Mouse (Mus musculus) cerebellum, adult 2 months (tissue): ENCODE data around the gene Gm10134.

Experiments
- CTCF ChIP-seq: fragments of 200-500 bp; IDR thresholded peaks from 2 replicates; pipeline ENCODE4 v1.5.1; 2011; ENCODE audit warnings: low read depth, mild to moderate bottlenecking, control low read depth, low read length, moderate library complexity, borderline replicate concordance; ENCODE audit not compliant: insufficient read depth
- POLR2A ChIP-seq: fragments of 200-500 bp; IDR thresholded peaks from 2 replicates; pipeline ENCODE4 v1.6.1; 2011; ENCODE audit warnings: low read length, control low read depth, borderline replicate concordance; ENCODE audit not compliant: insufficient read depth

DNA sequence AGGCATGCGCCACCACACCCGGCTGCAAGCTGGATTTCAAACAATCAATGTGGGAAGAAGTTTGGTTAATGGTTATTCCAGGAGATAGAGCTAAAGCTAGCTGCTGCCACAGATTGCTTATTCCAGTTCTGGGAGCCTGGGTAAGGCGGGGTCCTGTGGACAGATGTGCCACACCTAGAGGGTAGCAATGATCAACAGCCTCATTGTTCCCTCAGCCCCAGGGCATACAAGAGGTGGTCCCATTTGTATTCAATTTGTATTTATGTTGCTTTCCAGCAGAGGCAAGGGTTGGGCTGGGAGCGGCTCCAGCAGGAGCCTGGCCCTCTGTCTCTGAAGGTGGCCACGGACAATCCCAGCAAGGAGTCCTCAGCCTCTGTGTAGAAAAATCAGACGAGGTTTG lies 396 bp downstream of the Gm10134 start:
- TF ChIP-seq CTCF (no peak), POLR2A (no peak)
